Mouse (Mus musculus) embryonic facial prominence, embryonic 13.5 days (tissue): ENCODE measurements around the gene Tnfsf13. TPM values are rescaled to one million over a fixed set of nuclear protein-coding genes. Genes with fewer than 3 reads are reported as not detected.
"Not testable (repeated sequence)": the region's sequence is repeated elsewhere in the genome, so short reads cannot be mapped to it uniquely, and the experiment has no call there.

Experiments used
- ATAC-seq: fragments of 200-750 bp; cut with Nextera tagmentation; 2 replicates; pipeline ENCODE4 v1.8.0; 2017; ENCODE audit warnings: low read depth; ENCODE audit not compliant: insufficient number of reproducible peaks, insufficient read depth, low FRiP score, low TSS enrichment
- H3K27ac ChIP-seq: fragments of 300-500 bp; sonication (generic); 2 replicates; pipeline ENCODE4 v1.5.1; 2015; ENCODE audit warnings: moderate library complexity, mild to moderate bottlenecking, inconsistent platforms
- H3K27me3 ChIP-seq: fragments of 300-500 bp; sonication (generic); 2 replicates; pipeline ENCODE4 v1.6.1; 2015; ENCODE audit warnings: mild to moderate bottlenecking, inconsistent platforms
- H3K36me3 ChIP-seq: fragments of 300-500 bp; sonication (generic); 2 replicates; pipeline ENCODE4 v1.6.1; 2015; ENCODE audit warnings: mild to moderate bottlenecking, inconsistent platforms
- H3K4me1 ChIP-seq: fragments of 300-500 bp; sonication (generic); 2 replicates; pipeline ENCODE4 v1.6.1; 2015; ENCODE audit warnings: inconsistent platforms
- H3K4me2 ChIP-seq: fragments of 300-500 bp; sonication (generic); 2 replicates; pipeline ENCODE4 v1.6.1; 2015; ENCODE audit warnings: moderate library complexity, mild to moderate bottlenecking, inconsistent platforms
- H3K4me3 ChIP-seq: fragments of 300-500 bp; sonication (generic); 2 replicates; pipeline ENCODE4 v1.5.1; 2015; ENCODE audit warnings: mild to moderate bottlenecking, inconsistent platforms
- H3K9ac ChIP-seq: fragments of 300-500 bp; sonication (generic); 2 replicates; pipeline ENCODE4 v1.6.1; 2015; ENCODE audit warnings: mild to moderate bottlenecking, inconsistent platforms
- H3K9me3 ChIP-seq: fragments of 300-500 bp; sonication (generic); 2 replicates; pipeline ENCODE4 v1.6.1; 2016; ENCODE audit warnings: inconsistent platforms
- WGBS: fragments of 180-500 bp; shearing (Covaris S2); methylation state at CpG from one replicate; pipeline ENCODE4 v1.1.7; 2015; ENCODE audit warnings: mixed read lengths; 5-methylcytosine and 5-hydroxymethylcytosine counted together
- polyA plus RNA-seq: library from polyadenylated mRNA; unstranded; fragments of >200 nt; fragmentation: Nextera tagmentation; extraction: Ambion mirVana; gene quantifications from 2 replicates; pipeline ENCODE4 v1.2.1, GENCODE M21; 2015

The Tnfsf13 gene
- polyA plus RNA-seq, 1 experiment from 2014 or later: 0.21 TPM

GRCm38 (mm10) chr11:69703381-69703780 is 17.8 kb upstream of the Tnfsf13 start:
- not testable (repeated sequence) for H3K9me3 ChIP-seq, H3K4me3 ChIP-seq, H3K4me1 ChIP-seq, H3K27me3 ChIP-seq, H3K9ac ChIP-seq, H3K4me2 ChIP-seq, H3K27ac ChIP-seq, ATAC-seq, H3K36me3 ChIP-seq
- 62% methylated on average over 2 of the region's 3 CpGs for WGBS

GRCm38 (mm10) chr11:69702886-69703285 is 17.3 kb upstream of the Tnfsf13 start:
- not testable (repeated sequence) for H3K4me1 ChIP-seq, H3K9ac ChIP-seq, H3K4me2 ChIP-seq, H3K9me3 ChIP-seq, H3K27me3 ChIP-seq, ATAC-seq, H3K36me3 ChIP-seq, H3K4me3 ChIP-seq, H3K27ac ChIP-seq
- 93% methylated on average over 10 of the region's 10 CpGs for WGBS

- no peaks in the 10 kb centered on the region for H3K9me3 ChIP-seq
- no peak overlapping the region for H3K4me3 ChIP-seq
- WGBS: 83% methylated on average over 1 of the region's 1 CpGs
- no peak overlapping the region for H3K9ac ChIP-seq
- H3K36me3 ChIP-seq: no peaks in the 10 kb centered on the region
- H3K4me1 ChIP-seq: peaks cover 12% of the 10 kb centered on the region
- H3K27me3 ChIP-seq: no peaks in the 10 kb centered on the region
- no peak overlapping the region for H3K27ac ChIP-seq
- H3K4me2 ChIP-seq: no peak overlapping the region
- ATAC-seq: no peak
Observed at GRCm38 (mm10) chr11:69699595-69699994, 14.0 kb upstream of the Tnfsf13 start.

- WGBS: 73% methylated on average over 5 of the region's 5 CpGs
- no peak overlapping the region for H3K9ac ChIP-seq
- no peak for ATAC-seq
- H3K9me3 ChIP-seq: no peaks in the 10 kb centered on the region
- no peaks in the 10 kb centered on the region for H3K36me3 ChIP-seq
- no peak overlapping the region for H3K4me3 ChIP-seq
- H3K4me2 ChIP-seq: no peak overlapping the region
- peaks cover 12% of the 10 kb centered on the region for H3K4me1 ChIP-seq
- no peak overlapping the region for H3K27ac ChIP-seq
- no peaks in the 10 kb centered on the region for H3K27me3 ChIP-seq
Observed at GRCm38 (mm10) chr11:69698574-69698973, 13.0 kb upstream of the Tnfsf13 start.

- Histone ChIP-seq H3K4me3 (no peak overlapping the region), H3K9me3 (no peaks in the 10 kb centered on the region), H3K36me3 (no peaks in the 10 kb centered on the region), H3K4me2 (no peak overlapping the region), H3K9ac (no peak overlapping the region), H3K27me3 (no peaks in the 10 kb centered on the region), H3K27ac (no peak overlapping the region), H3K4me1 (peaks cover 12% of the 10 kb centered on the region)
- WGBS: 88% methylated on average over 3 of the region's 3 CpGs
- ATAC-seq: no peak
Observed at GRCm38 (mm10) chr11:69697396-69697795, 11.8 kb upstream of the Tnfsf13 start.

- WGBS: 1% methylated on average over 41 of the region's 41 CpGs
- ATAC-seq: peak; percentile 49
Observed at GRCm38 (mm10) chr11:69695361-69696181, 10.0 kb upstream of the Tnfsf13 start, which contains the start of the genes Tnfsf12 and Tnfsfm13. Gene Tnfsf12, minus strand, starts transcription at chr11:69695849. Gene Tnfsfm13, minus strand, starts transcription at chr11:69696098.

GRCm38 (mm10) chr11:69695046-69695360 is 9.4 kb upstream of the Tnfsf13 start:
- Histone ChIP-seq H3K4me3 (peak overlapping the region; percentile 56), H3K27ac (peak overlapping the region; percentile 82), H3K9me3 (no peaks in the 10 kb centered on the region), H3K36me3 (no peaks in the 10 kb centered on the region), H3K27me3 (no peaks in the 10 kb centered on the region), H3K4me2 (peak overlapping the region; percentile 97), H3K4me1 (peaks cover 12% of the 10 kb centered on the region), H3K9ac (peak overlapping the region; percentile 83)
- ATAC-seq: no peak
- WGBS: 16% methylated on average over 6 of the region's 6 CpGs

More at GRCm38 (mm10) chr11:69695361-69696181, 10.0 kb upstream of the Tnfsf13 start, which contains the start of the genes Tnfsf12 and Tnfsfm13:
- H3K9me3 ChIP-seq: no peaks in the 10 kb centered on the region
- no peaks in the 10 kb centered on the region for H3K36me3 ChIP-seq
- peak within 1 kb of the TSS; percentile 82 for H3K27ac ChIP-seq
- H3K9ac ChIP-seq: peak within 1 kb of the TSS; percentile 83
- H3K4me2 ChIP-seq: peak within 1 kb of the TSS; percentile 97
- H3K4me3 ChIP-seq: peak within 1 kb of the TSS; percentile 56
- peaks cover 12% of the 10 kb centered on the region for H3K4me1 ChIP-seq
- H3K27me3 ChIP-seq: no peaks in the 10 kb centered on the region

GRCm38 (mm10) chr11:69693421-69693965 is 7.9 kb upstream of the Tnfsf13 start:
- Histone ChIP-seq H3K4me3 (no peak overlapping the region), H3K9me3 (no peaks in the 10 kb centered on the region), H3K4me1 (peaks cover 12% of the 10 kb centered on the region), H3K27me3 (no peaks in the 10 kb centered on the region), H3K27ac (no peak overlapping the region), H3K36me3 (no peaks in the 10 kb centered on the region), H3K4me2 (no peak overlapping the region), H3K9ac (no peak overlapping the region)
- ATAC-seq: no peak
- 59% methylated on average over 11 of the region's 11 CpGs for WGBS

- no peak overlapping the region for H3K4me2 ChIP-seq
- no peaks in the 10 kb centered on the region for H3K9me3 ChIP-seq
- no peaks in the 10 kb centered on the region for H3K27me3 ChIP-seq
- peaks cover 12% of the 10 kb centered on the region for H3K4me1 ChIP-seq
- no peak overlapping the region for H3K9ac ChIP-seq
- H3K4me3 ChIP-seq: no peak overlapping the region
- no peaks in the 10 kb centered on the region for H3K36me3 ChIP-seq
- WGBS: 88% methylated on average over 6 of the region's 6 CpGs
- H3K27ac ChIP-seq: no peak overlapping the region
- no peak for ATAC-seq
Observed at GRCm38 (mm10) chr11:69692863-69693262, 7.3 kb upstream of the Tnfsf13 start.

- WGBS: 80% methylated on average over 9 of the region's 9 CpGs
- no peak overlapping the region for H3K4me3 ChIP-seq
- no peaks in the 10 kb centered on the region for H3K9me3 ChIP-seq
- no peaks in the 10 kb centered on the region for H3K27me3 ChIP-seq
- H3K36me3 ChIP-seq: no peaks in the 10 kb centered on the region
- no peak overlapping the region for H3K27ac ChIP-seq
- peaks cover 12% of the 10 kb centered on the region for H3K4me1 ChIP-seq
- no peak overlapping the region for H3K4me2 ChIP-seq
- no peak overlapping the region for H3K9ac ChIP-seq
- no peak for ATAC-seq
Observed at GRCm38 (mm10) chr11:69692196-69692811, 6.7 kb upstream of the Tnfsf13 start.

- Histone ChIP-seq H3K4me1 (peaks cover 16% of the 10 kb centered on the region), H3K4me2 (no peak overlapping the region), H3K27me3 (no peaks in the 10 kb centered on the region), H3K36me3 (no peaks in the 10 kb centered on the region), H3K27ac (no peak overlapping the region), H3K9me3 (no peaks in the 10 kb centered on the region), H3K9ac (no peak overlapping the region), H3K4me3 (no peak overlapping the region)
- ATAC-seq: no peak
- WGBS: 88% methylated on average over 1 of the region's 1 CpGs
Observed at GRCm38 (mm10) chr11:69689891-69690290, 4.3 kb upstream of the Tnfsf13 start.

GRCm38 (mm10) chr11:69687061-69687460 is 1.5 kb upstream of the Tnfsf13 start:
- H3K27ac ChIP-seq: no peak overlapping the region
- WGBS: 44% methylated on average over 5 of the region's 5 CpGs
- H3K36me3 ChIP-seq: no peaks in the 10 kb centered on the region
- peak overlapping the region; percentile 38 for H3K9ac ChIP-seq
- H3K4me2 ChIP-seq: no peak overlapping the region
- peaks cover 31% of the 10 kb centered on the region for H3K4me1 ChIP-seq
- no peak for ATAC-seq
- H3K4me3 ChIP-seq: no peak overlapping the region
- no peaks in the 10 kb centered on the region for H3K27me3 ChIP-seq
- H3K9me3 ChIP-seq: no peaks in the 10 kb centered on the region
